Mouse (Mus musculus): Measurements from ENCODE around the gene Zgpat.

Zgpat gene

GRCm38 (mm10) chr2:181364860-181365596, at the start of gene Zgpat, which contains the start of gene Arfrp1:
Gene Zgpat (plus strand): TSS chr2:181364928.
Gene Arfrp1 (minus strand): TSS chr2:181365404.
- CTCF ChIA-PET = no interaction called here

DNA sequence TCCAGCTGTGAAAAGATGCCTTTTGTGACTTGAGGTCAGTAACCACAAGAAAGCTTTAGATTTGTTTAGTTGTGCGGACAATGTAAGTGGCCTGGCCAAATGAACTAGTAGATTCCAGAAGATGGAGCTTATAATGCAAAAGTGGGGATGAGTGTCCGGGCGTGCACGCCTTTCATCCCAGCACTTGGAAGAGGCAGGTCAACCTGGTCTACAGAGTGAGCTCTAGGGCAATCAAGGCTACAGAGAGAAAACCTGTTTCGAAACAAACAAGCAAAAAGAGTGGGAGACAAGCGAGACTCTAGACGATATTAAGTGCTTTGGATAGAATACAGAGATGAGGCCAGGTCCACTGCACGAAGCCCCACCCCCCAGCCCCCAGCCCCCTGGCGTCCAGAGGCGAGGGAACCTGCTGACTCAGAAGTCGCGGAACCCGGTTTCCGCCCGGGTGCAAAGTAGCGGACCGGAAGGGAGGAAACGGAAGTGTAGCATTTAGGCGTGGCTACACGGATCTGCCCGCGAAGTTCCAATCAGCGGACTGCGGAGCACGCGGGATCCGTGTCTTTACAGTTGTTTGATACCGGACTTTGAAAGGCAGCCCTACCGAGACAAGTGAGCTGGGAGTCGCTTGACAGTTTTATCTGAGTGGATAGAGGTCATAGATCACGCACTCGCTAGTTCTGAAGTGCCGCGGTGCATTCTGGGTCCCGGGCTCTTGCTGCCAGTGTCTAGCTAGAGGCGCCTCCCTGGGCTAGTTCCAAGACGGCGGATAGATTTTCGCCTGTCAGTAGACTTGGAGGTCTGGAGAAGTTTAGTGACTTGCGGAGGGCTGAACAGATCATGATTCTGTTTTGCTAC, 45.3 kb upstream of the Zgpat start, which contains the start of gene Rtel1:
TSS of gene Rtel1 (plus strand) at position 492 of the 855 bp plus-strand sequence.
- CTCF ChIA-PET = interaction anchor here (0.7 kb wide), 1 partner anchor 134 kb away, joined by 3 read pairs; no protein-coding TSS in a partner anchor

- CTCF ChIA-PET = no interaction called here
These were observed 44.6 kb upstream of the Zgpat start for GRCm38 (mm10) chr2:181320103-181320499.

- CTCF ChIA-PET = no interaction called here
These were observed 42.6 kb upstream of the Zgpat start for GRCm38 (mm10) chr2:181322136-181322535.

DNA sequence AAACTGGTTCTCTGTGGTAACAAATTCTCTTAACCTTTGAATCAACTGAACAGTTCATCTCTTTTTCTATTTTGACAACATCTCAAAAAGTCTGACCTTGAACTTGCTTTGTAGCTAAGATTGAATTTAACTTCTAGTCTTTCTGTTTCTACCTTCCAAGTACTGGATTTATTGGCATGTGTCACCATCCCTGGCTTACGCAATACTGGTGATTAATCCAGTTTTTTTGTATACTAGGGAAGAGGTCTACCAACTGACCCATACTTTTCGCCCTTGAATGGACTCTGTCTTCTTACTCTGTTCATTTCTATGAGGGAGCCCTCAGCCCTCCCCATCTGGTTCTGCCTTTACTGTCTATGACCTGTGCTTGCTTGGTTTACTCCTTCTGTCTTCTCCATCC, 38.6 kb upstream of the Zgpat start:
- CTCF ChIA-PET = no interaction called here

DNA sequence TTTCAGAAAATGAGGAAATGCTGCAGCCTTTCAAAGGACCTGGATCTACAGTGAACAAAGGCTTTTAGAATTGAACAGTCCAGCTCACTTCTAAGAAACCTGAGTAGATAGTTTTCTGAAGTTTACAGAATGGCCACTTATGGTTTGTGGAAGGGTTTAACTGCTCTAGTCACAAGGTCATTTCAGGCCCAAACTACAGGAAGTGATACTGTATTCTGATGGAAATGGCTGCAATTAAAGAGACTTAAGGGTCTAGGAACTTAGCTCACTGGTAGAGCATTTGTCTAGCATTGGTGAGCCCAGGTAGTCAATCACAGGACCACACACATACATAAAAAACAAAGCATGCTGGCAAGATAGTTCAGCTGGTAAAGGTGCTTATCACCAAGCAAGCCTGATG, 32.2 kb upstream of the Zgpat start:
- CTCF ChIA-PET = no interaction called here

DNA sequence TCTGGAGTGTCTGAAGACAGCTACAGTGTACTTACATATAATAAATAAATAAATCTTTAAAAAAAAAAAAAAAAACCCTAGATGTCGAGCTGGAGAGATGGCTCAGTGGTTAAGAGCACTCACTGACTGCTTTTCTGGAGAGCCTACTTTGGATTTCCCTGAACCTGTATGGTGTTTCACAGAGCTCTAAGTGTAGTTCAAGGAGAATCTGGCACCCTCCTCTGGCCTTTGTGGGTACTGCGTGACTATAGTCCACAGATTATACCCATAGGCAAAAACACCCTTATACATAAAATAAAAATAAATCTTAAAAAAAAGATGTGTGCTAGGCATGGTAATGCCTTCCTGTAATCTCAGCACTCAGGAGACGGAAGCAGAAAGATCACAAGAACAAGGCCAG, 30.7 kb upstream of the Zgpat start:
- CTCF ChIA-PET = interaction anchor here (1.9 kb wide), 1 partner anchor 147 kb away, joined by 5 read pairs; the partner anchor contains the start of gene Ppdpf

- CTCF ChIA-PET = no interaction called here
These were observed 24.3 kb upstream of the Zgpat start for GRCm38 (mm10) chr2:181340426-181340825.

- CTCF ChIA-PET = no interaction called here
These were observed 22.0 kb upstream of the Zgpat start for GRCm38 (mm10) chr2:181342766-181343165.

- CTCF ChIA-PET = no interaction called here
These were observed 7.9 kb upstream of the Zgpat start for GRCm38 (mm10) chr2:181356780-181357179.

DNA sequence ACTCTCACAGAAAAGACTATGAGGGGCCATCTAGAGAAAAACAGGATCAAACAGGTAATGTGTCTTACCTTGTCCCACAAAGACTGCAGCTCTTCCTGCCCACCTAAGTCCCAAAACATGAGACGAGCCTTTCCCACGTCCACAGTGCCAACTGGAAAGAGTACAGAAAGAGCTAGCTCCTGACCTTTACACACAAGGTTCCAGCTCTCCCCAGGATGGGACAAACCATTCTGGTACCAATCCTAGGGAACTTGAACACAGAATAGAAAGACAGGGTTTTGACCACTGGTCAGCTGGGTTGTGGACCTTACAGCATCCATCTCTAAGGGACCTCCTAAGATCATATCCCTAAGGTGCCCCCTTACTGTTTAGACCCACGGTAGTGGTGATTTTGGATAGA, 782 bp upstream of the Zgpat start:
- CTCF ChIA-PET = no interaction called here

DNA sequence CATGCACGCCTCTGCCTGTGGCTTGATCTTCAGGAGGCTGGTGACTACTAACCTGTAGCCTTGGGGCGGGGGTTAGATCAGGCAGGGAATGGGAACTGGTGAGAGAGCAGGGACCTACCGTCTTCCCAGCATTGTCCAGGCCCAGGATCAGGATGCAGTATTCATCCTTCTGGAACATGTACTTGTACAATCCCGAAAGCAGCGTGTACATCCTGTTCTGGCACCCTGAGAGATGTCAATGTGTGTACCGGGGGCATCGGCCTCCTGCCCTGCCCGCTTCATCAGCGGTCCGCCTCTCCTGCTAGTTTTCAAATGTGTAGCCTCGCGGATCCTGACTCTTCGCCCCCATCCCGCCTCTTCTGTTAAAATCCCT, 255 bp upstream of the Zgpat start:
- CTCF ChIA-PET = no interaction called here

DNA sequence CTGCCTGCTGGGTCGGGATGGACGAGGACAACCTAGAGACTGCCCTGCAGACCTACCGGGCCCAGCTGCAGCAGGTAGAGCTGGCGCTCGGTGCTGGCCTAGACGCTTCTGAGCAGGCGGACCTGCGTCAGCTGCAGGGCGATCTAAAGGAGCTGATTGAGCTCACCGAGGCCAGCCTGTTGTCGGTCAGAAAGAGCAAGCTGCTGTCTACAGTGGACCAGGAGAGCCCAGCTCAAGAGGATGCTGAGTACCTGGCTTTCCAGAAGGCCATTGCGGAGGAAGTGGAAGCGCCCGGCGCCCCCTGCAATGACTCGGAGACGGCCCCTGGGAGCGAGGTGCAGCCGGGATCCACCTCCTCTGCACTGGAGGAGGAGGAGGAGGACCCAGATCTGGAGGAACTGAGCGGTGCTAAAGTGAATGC, 937 bp downstream of the Zgpat start:
- CTCF ChIA-PET = interaction anchor here (0.5 kb wide), 1 partner anchor 8 kb away, joined by 3 read pairs; no protein-coding TSS in a partner anchor

DNA sequence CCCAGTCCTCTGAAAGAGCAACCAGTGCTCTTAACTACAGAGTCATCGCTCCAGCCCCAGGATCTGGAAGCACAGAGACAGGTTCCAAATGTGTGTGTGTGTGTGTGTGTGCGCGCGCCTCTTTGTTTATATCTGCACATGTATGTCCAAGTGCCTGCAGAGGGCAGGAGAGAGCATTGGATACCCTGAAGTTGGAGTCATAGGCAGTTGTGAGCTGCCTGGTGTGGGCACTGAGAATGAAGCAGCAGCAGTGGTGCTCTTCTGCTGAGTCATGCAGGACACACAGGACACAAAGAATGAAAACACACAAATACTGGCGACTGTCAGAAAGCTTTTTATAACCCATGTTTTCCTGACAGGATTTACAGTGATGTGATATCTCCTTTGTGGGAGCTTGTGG, 5.3 kb downstream of the Zgpat start:
- CTCF ChIA-PET = no interaction called here

DNA sequence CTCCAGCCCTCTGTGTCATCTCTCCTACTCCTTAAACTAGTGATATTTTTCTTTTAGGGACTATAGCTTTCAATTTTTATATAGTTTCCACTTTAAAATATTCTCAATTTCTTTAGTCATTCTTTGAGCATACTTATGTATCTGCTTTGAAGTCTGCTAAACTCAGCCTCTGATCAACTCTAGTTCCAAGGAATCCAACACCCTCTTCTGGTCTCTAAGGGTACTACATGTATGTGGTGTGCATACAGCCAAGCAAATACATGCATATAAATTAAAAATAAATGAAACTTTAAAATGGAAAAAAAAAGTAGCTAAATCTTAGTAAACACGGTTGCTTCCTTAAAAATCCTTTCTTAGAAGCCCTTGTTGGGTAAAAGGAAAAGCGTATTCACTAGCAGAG, 11.1 kb downstream of the Zgpat start:
- CTCF ChIA-PET = no interaction called here

DNA sequence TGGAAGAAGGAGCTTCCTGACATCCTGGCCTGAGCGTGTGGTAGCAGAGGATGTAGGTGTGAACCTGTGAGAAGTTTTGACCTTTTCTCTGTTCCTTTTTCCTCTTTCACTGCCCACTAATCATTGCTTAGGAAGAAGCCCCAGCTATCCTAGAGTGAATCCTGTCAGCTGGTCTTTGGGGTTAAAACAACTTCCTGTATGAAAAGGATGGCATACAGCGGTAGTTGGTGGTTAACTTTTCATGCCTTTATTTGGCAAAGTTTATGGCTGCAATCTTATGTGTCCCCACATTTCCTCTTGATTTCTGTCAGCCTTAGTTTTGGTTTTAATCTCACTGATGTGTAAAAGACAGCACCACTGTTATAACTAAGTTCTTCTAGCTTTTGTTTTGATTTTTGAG, 12.5 kb downstream of the Zgpat start:
- CTCF ChIA-PET = no interaction called here

- CTCF ChIA-PET = no interaction called here
These were observed 14.0 kb downstream of the Zgpat start for GRCm38 (mm10) chr2:181378701-181379100.

GRCm38 (mm10) chr2:181379778-181380177, 15.1 kb downstream of the Zgpat start, which contains the start of gene Lime1:
Gene Lime1 (plus strand): TSS chr2:181380078.
- CTCF ChIA-PET = no interaction called here

- CTCF ChIA-PET = no interaction called here
These were observed 15.5 kb downstream of the Zgpat start for GRCm38 (mm10) chr2:181380251-181380650.

GRCm38 (mm10) chr2:181381107-181381506, 16.4 kb downstream of the Zgpat start:
- CTCF ChIA-PET = no interaction called here

DNA sequence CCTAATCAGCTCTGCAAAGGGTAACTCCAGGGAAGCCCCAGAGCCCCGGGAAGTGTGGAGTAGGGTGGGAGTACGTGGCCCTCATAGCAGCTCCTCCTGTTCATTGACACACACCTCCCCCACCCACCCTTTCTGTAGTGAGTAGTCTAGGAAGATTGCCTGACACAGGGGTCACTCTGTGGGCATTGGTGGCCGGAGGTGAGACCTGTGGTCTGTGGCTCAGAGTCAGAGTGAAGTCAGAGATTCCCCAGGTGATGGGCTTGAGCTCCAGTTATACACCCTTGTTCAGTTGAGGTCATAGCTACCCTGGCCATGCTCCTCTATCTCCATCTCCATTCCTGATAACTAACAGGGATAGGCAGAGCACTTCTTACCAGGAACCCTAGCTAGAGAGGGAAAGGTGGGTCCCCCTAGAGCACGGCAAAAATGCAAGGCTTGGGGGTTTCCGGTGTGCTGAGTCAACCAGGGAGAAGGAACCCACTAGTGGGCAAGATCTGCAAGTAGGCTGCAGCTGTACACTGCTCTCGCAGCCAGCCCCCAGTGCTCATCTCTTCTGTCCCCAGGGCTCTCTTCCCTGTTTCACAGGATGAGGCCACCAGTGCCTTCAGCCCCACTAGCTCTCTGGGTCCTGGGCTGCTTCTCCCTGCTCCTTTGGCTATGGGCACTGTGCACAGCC, 17.0 kb downstream of the Zgpat start:
- CTCF ChIA-PET = no interaction called here

DNA sequence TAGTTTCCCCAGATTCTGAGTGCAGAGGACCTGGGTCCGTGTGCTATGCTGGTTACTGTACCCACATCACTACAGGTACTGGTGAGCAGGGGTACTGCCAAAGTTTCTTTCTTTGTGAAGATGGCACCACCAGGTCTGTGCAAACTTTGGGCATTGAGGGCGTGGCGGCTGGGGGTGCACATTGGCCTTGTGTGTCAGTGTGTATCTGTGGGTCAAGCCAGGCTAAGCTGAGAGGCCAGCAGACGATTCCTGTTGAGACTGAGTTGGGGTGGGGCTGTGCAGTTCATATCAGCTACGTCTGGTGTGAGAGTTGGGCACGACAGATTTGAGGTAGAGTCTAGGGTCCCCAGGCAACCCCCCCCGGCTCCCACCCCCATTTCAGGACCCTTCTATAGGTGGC, 19.7 kb downstream of the Zgpat start:
- CTCF ChIA-PET = no interaction called here

Measured in spleen, embryonic (tissue).